In the genomic region with DNA sequence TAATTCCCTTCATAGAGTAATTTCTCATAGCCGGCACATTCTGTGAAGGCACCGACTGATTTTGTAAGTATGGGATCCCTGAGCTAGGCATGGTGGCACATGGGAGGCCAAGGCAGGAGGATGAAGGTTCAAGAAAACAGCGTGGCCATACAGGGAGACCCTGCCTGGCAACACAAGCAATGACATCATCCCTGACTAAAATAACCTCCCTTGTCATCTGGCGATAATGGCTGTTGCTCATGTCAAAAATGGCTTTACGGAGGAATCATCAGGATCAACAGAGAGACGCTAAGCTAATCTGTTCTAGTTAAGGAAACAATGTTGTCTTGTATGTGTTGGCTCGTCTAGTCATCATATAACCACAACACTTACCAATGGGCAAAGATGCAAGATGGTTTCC, we compare ENCODE assay signal across 15 mouse cellular contexts.
"Had no signal": no experiment of that assay in that cellular context is flagged by ENCODE, and none has a peak within 500 bp of the region (broad histone marks: within the 10 kb centered on the region; RNA-seq: fewer than 3 reads in every experiment).

No protein-coding gene starts in this region.

- H3K4me3 ChIP-seq: limb, embryonic 12.5 days; limb, embryonic 15.5 days had no signal

- ATAC-seq: liver, postnatal 0 days; lung, postnatal 0 days had no signal

- DNase-seq: kidney, postnatal 36 days; layer of hippocampus, postnatal 36 days; left cerebral cortex, postnatal 4 days; liver, postnatal 0 days; lung, embryonic 14.5 days; midbrain, embryonic 14.5 days; thymus, adult 18-20 months; thymus, postnatal 36 days had no signal

- H3K27me3 ChIP-seq: limb, embryonic 12.5 days; limb, embryonic 15.5 days had no signal

- H3K9ac ChIP-seq: limb, embryonic 12.5 days; limb, embryonic 15.5 days; liver, embryonic 14.5 days; liver, postnatal 0 days; lung, embryonic 14.5 days had no signal

- H3K4me2 ChIP-seq: limb, embryonic 12.5 days; limb, embryonic 15.5 days; liver, embryonic 11.5 days; lung, embryonic 14.5 days had no signal

- H3K9me3 ChIP-seq: limb, embryonic 12.5 days; limb, embryonic 15.5 days had no signal

- H3K36me3 ChIP-seq: limb, embryonic 12.5 days; limb, embryonic 15.5 days had no signal

- H3K27ac ChIP-seq: kidney, postnatal 0 days; limb, embryonic 12.5 days; limb, embryonic 15.5 days; liver, embryonic 14.5 days; macrophage had no signal
